Mouse (Mus musculus) adrenal gland, postnatal 4 days (tissue): ENCODE measurements at regions not wholly inside any gene's neighbourhood (a gene's known extent, or its start where the extent isn't known, plus 50 kb on each side); places are given as distances from the start of the nearest gene placed in this dataset.

Source experiments
- DNase-seq, 2 experiments: peaks; one replicate each; pipeline ENCODE4 v3.0.0; 2021 to 2022; ENCODE audit warnings: low spot score in 2 of 2, mixed read lengths in 2 of 2

GRCm38 (mm10) chrX:137424259-137424658 is 146.1 kb upstream of the Il1rapl2 start:
- peak in 1 of 2 experiments; percentile 2 for DNase-seq
